In genomic region chr7:16990006-16990744, GRCm38 (mm10) we compare ENCODE assay signal across 8 mouse cellular contexts. TPM values are rescaled to one million over a fixed set of nuclear protein-coding genes. Genes with fewer than 3 reads are reported as not detected.
DNase-seq lines count a peak whose midpoint lies in the region; ATAC-seq and TF ChIP-seq lines count a peak whose summit lies in the region.

No protein-coding gene starts in this region.

- no peak overlapping the region for H3K4me3 ChIP-seq in heart, postnatal 0 days (ENCODE audit: low read depth, low read length)

- H3K36me3 ChIP-seq in heart, postnatal 0 days (replicated peaks; ENCODE audit: control insufficient read depth, insufficient read depth, low read length) = no peaks in the 10 kb centered on the region

- peak; percentile 36 to 41 for DNase-seq in heart, adult 18-20 months
- no peak for DNase-seq in heart, postnatal 36 days
- peak; percentile 24 for DNase-seq in Muller cell, postnatal 12 days (ENCODE audit: inconsistent ontology term)
- DNase-seq in heart, postnatal 0 days (ENCODE audit: low spot score) = no peak
- DNase-seq in lung, postnatal 14 days = peak; percentile 23
- DNase-seq in layer of hippocampus, adult 8-10 months (ENCODE audit: low spot score in 2 of 2) = no peak

- H3K9ac ChIP-seq in heart, postnatal 0 days (replicated peaks; ENCODE audit: low read depth, low read length) = no peak overlapping the region

- no peak for ATAC-seq in heart, postnatal 0 days (ENCODE audit: insufficient read depth, low read depth)
- ATAC-seq in megakaryocyte-erythroid progenitor cell, adult 5-6 weeks (replicated peaks; ENCODE audit: low FRiP score, low TSS enrichment, poor library complexity, severe bottlenecking) = no peak
- no peak for ATAC-seq in erythroblast, adult 5-6 weeks (replicated peaks; ENCODE audit: low FRiP score, poor library complexity, severe bottlenecking)

- H3K4me1 ChIP-seq in heart, postnatal 0 days (ENCODE audit: control insufficient read depth, insufficient read depth) = peaks cover 50% of the 10 kb centered on the region

- peak overlapping the region; percentile 67 for H3K27ac ChIP-seq in heart, postnatal 0 days (ENCODE audit: low read depth)

- H3K27me3 ChIP-seq in heart, postnatal 0 days (ENCODE audit: control insufficient read depth, insufficient read depth, low read length) = no peaks in the 10 kb centered on the region

- 26% methylated on average over 15 of the region's 15 CpGs for WGBS in heart, postnatal 0 days

- TF ChIP-seq EP300 in heart, postnatal 0 days (IDR thresholded peaks at IDR 0.05; ENCODE audit: low read depth) = no peak

- no peak overlapping the region for H3K4me2 ChIP-seq in heart, postnatal 0 days (ENCODE audit: low read depth, low read length)

- H3K9me3 ChIP-seq in heart, postnatal 0 days (replicated peaks; ENCODE audit: control insufficient read depth, low read length) = no peaks in the 10 kb centered on the region

- no peak for TF ChIP-seq CTCF in heart, postnatal 0 days (IDR thresholded peaks at IDR 0.05; ENCODE audit: low read depth)

- intact Hi-C loops in heart, postnatal 36 days (cut with DNase I) = no loop called here

RNA-seq across cellular contexts. Expression of gene Ccdc8, which starts 2.3 kb away (rescaled TPM):
- total RNA-seq in heart, adult 18-20 months (2021) = 1 to 10 TPM; 3.8 to 4.5 TPM
- 1 to 10 TPM; 5.9 to 6.3 TPM for total RNA-seq in heart, postnatal 36 days (2021)
- 30.8 and 31.2 TPM in 2 replicates for total RNA-seq in heart, postnatal 0 days (2014; rRNA removed; ENCODE audit: low replicate concordance)
- polyA plus RNA-seq in heart, postnatal 0 days (2015; fragmentation: Nextera tagmentation; extraction: Ambion mirVana) = 10.0 and 11.7 TPM in 2 replicates
- 0.79 and 2.7 TPM in 2 replicates for total RNA-seq in megakaryocyte-erythroid progenitor cell, adult 5-6 weeks (2014; fragmentation: Nextera tagmentation)
- 1.1 and 5.3 TPM in 2 replicates for total RNA-seq in megakaryocyte-erythroid progenitor cell, adult 5-6 weeks (2017)
- 1 to 10 TPM; 2.0 to 2.6 (median 2.3) TPM for total RNA-seq in layer of hippocampus, adult 8-10 months (2022)
- 0.19 TPM in 1 of 2 replicates, not detected in the other for total RNA-seq in erythroblast, adult 5-6 weeks (2015; ENCODE audit: low replicate concordance)
- 0.14 and 1.0 TPM in 2 replicates for total RNA-seq in erythroblast, adult 5-6 weeks (2017; ENCODE audit: low replicate concordance)

RNA-seq across cellular contexts. Expression of gene Gm42372, which starts 7.3 kb away (rescaled TPM):
- total RNA-seq in heart, adult 18-20 months (2021) = under 1 TPM in 1 of 2 experiments, not detected in 1; 0.08 TPM
- not detected for total RNA-seq in heart, postnatal 36 days (2021)
- not detected in 2 replicates for total RNA-seq in heart, postnatal 0 days (2014; rRNA removed; ENCODE audit: low replicate concordance)
- not detected in 2 replicates for polyA plus RNA-seq in heart, postnatal 0 days (2015; fragmentation: Nextera tagmentation; extraction: Ambion mirVana)
- total RNA-seq in megakaryocyte-erythroid progenitor cell, adult 5-6 weeks (2014; fragmentation: Nextera tagmentation) = 0.28 and 0.35 TPM in 2 replicates
- not detected in 2 replicates for total RNA-seq in megakaryocyte-erythroid progenitor cell, adult 5-6 weeks (2017)
- total RNA-seq in layer of hippocampus, adult 8-10 months (2022) = 10 to 100 TPM; 47.3 to 63.6 (median 51.9) TPM
- total RNA-seq in erythroblast, adult 5-6 weeks (2015; ENCODE audit: low replicate concordance) = not detected in 2 replicates
- 0.28 TPM in 1 of 2 replicates, not detected in the other for total RNA-seq in erythroblast, adult 5-6 weeks (2017; ENCODE audit: low replicate concordance)

RNA-seq across cellular contexts. Expression of gene Pnmal1, which starts 30.7 kb away (rescaled TPM):
- not detected for total RNA-seq in heart, adult 18-20 months (2021)
- not detected for total RNA-seq in heart, postnatal 36 days (2021)
- 0.08 TPM in 1 of 2 replicates, not detected in the other for total RNA-seq in heart, postnatal 0 days (2014; rRNA removed; ENCODE audit: low replicate concordance)
- 0.04 TPM in 2 replicates for polyA plus RNA-seq in heart, postnatal 0 days (2015; fragmentation: Nextera tagmentation; extraction: Ambion mirVana)
- total RNA-seq in megakaryocyte-erythroid progenitor cell, adult 5-6 weeks (2014; fragmentation: Nextera tagmentation) = not detected in 2 replicates
- total RNA-seq in megakaryocyte-erythroid progenitor cell, adult 5-6 weeks (2017) = not detected in 2 replicates
- total RNA-seq in layer of hippocampus, adult 8-10 months (2022) = 100 to 1,000 TPM in 2 of 4 experiments, 10 to 100 TPM in 2; 93.0 to 128 (median 106) TPM
- not detected in 2 replicates for total RNA-seq in erythroblast, adult 5-6 weeks (2015; ENCODE audit: low replicate concordance)
- total RNA-seq in erythroblast, adult 5-6 weeks (2017; ENCODE audit: low replicate concordance) = not detected in 2 replicates

RNA-seq across cellular contexts. Expression of gene Ppp5c, which starts 37.5 kb away (rescaled TPM):
- total RNA-seq in heart, adult 18-20 months (2021) = 10 to 100 TPM; 98.8 to 98.9 TPM
- 100 to 1,000 TPM; 107 to 109 TPM for total RNA-seq in heart, postnatal 36 days (2021)
- 55.0 and 68.0 TPM in 2 replicates for total RNA-seq in heart, postnatal 0 days (2014; rRNA removed; ENCODE audit: low replicate concordance)
- 88.5 and 93.6 TPM in 2 replicates for polyA plus RNA-seq in heart, postnatal 0 days (2015; fragmentation: Nextera tagmentation; extraction: Ambion mirVana)
- 148 and 150 TPM in 2 replicates for total RNA-seq in megakaryocyte-erythroid progenitor cell, adult 5-6 weeks (2014; fragmentation: Nextera tagmentation)
- total RNA-seq in megakaryocyte-erythroid progenitor cell, adult 5-6 weeks (2017) = 58.8 and 82.4 TPM in 2 replicates
- total RNA-seq in layer of hippocampus, adult 8-10 months (2022) = 100 to 1,000 TPM; 147 to 166 (median 151) TPM
- total RNA-seq in erythroblast, adult 5-6 weeks (2015; ENCODE audit: low replicate concordance) = 14.0 and 21.3 TPM in 2 replicates
- total RNA-seq in erythroblast, adult 5-6 weeks (2017; ENCODE audit: low replicate concordance) = 10.6 and 18.9 TPM in 2 replicates

RNA-seq across cellular contexts. Expression of gene Pnmal2, which starts 45.7 kb away (rescaled TPM):
- 1 to 10 TPM; 3.7 to 4.0 TPM for total RNA-seq in heart, adult 18-20 months (2021)
- 1 to 10 TPM; 3.4 to 3.9 TPM for total RNA-seq in heart, postnatal 36 days (2021)
- total RNA-seq in heart, postnatal 0 days (2014; rRNA removed; ENCODE audit: low replicate concordance) = 2.9 and 4.0 TPM in 2 replicates
- 3.0 and 3.4 TPM in 2 replicates for polyA plus RNA-seq in heart, postnatal 0 days (2015; fragmentation: Nextera tagmentation; extraction: Ambion mirVana)
- not detected in 2 replicates for total RNA-seq in megakaryocyte-erythroid progenitor cell, adult 5-6 weeks (2014; fragmentation: Nextera tagmentation)
- not detected in 2 replicates for total RNA-seq in megakaryocyte-erythroid progenitor cell, adult 5-6 weeks (2017)
- 100 to 1,000 TPM; 311 to 360 (median 338) TPM for total RNA-seq in layer of hippocampus, adult 8-10 months (2022)
- total RNA-seq in erythroblast, adult 5-6 weeks (2015; ENCODE audit: low replicate concordance) = not detected in 2 replicates
- total RNA-seq in erythroblast, adult 5-6 weeks (2017; ENCODE audit: low replicate concordance) = not detected in 2 replicates

Comparison
In these comparisons a context has a peak if more than half of its experiments do, and no peak if none do; other contexts are left out.
1. DNase-seq: peak in heart, adult 18-20 months (2 of 2), Muller cell, postnatal 12 days (single experiment) and lung, postnatal 14 days (single experiment); none in heart, postnatal 36 days (0 of 2), heart, postnatal 0 days (single experiment) and layer of hippocampus, adult 8-10 months (0 of 2).
2. RNA of gene Gm42372, which starts 7.3 kb away (total RNA-seq): 47.3 to 63.6 TPM in layer of hippocampus, adult 8-10 months; 0.28 to 0.35 TPM in megakaryocyte-erythroid progenitor cell, adult 5-6 weeks, 0.08 TPM in heart, adult 18-20 months, not detected in heart, postnatal 36 days, not detected in heart, postnatal 0 days and 0.28 TPM in erythroblast, adult 5-6 weeks; every median in the first group is over 10 times any median in the second.
3. RNA of gene Pnmal1, which starts 30.7 kb away (total RNA-seq): 93.0 to 128 TPM in layer of hippocampus, adult 8-10 months; not detected in heart, postnatal 36 days, not detected in heart, adult 18-20 months, 0.08 TPM in heart, postnatal 0 days, not detected in megakaryocyte-erythroid progenitor cell, adult 5-6 weeks and not detected in erythroblast, adult 5-6 weeks; every median in the first group is over 10 times any median in the second.